Mouse (Mus musculus) ES-Bruce4 (cell line): ENCODE data around the gene Lrba.

ENCODE experiments used
- CTCF ChIP-seq: IDR thresholded peaks from one replicate; pipeline ENCODE4 v1.8.1; 2011; ENCODE audit warnings: low read depth, low read length
- EP300 ChIP-seq: IDR thresholded peaks from 2 replicates; pipeline ENCODE4 v1.6.1; 2011; ENCODE audit warnings: low read depth, low read length; ENCODE audit not compliant: insufficient read depth
- POLR2A ChIP-seq: IDR thresholded peaks from one replicate; pipeline ENCODE4 v1.8.1; 2011; ENCODE audit warnings: low read length; ENCODE audit not compliant: insufficient read depth

- TF ChIP-seq POLR2A = no peak
- no peak for TF ChIP-seq EP300
- no peak for TF ChIP-seq CTCF
Measured at GRCm38 (mm10) chr3:86489992-86490391, 265.5 kb downstream of the Lrba start.
